8 mouse cellular contexts compared by ENCODE assay signal in genomic region chr6:113306322-113306985, GRCm38 (mm10). TPM values are rescaled to one million over a fixed set of nuclear protein-coding genes. Genes with fewer than 3 reads are reported as not detected.
DNase-seq lines count a peak whose midpoint lies in the region; ATAC-seq and TF ChIP-seq lines count a peak whose summit lies in the region.

No protein-coding gene starts in this region.

- peak overlapping the region; percentile 71 to 97 for H3K4me3 ChIP-seq in MEL (ENCODE audit: control insufficient read depth in 1 of 2, insufficient read depth in 1 of 2, low read depth in 2 of 2, low read length in 2 of 2)
- peak overlapping the region; percentile 88 for H3K4me3 ChIP-seq in cerebellum, adult 2 months (replicated peaks; ENCODE audit: insufficient read depth, low read depth, low read length)
- H3K4me3 ChIP-seq in forebrain, postnatal 0 days (ENCODE audit: low read depth, low read length) = peak overlapping the region; percentile 92
- H3K4me3 ChIP-seq in lung, embryonic 15.5 days = peak overlapping the region; percentile 94

- H3K27me3 ChIP-seq in MEL (ENCODE audit: control insufficient read depth in 1 of 2, insufficient read depth in 2 of 2, low read length in 2 of 2) = no peaks in the 10 kb centered on the region
- H3K27me3 ChIP-seq in cerebellum, adult 2 months (ENCODE audit: control insufficient read depth, insufficient read depth, low read length) = no peaks in the 10 kb centered on the region
- H3K27me3 ChIP-seq in forebrain, postnatal 0 days (ENCODE audit: insufficient read depth, low read length) = no peaks in the 10 kb centered on the region
- no peaks in the 10 kb centered on the region for H3K27me3 ChIP-seq in lung, embryonic 15.5 days

- H3K27ac ChIP-seq in MEL (ENCODE audit: control insufficient read depth, low read depth, low read length) = peak overlapping the region; percentile 99
- peak overlapping the region; percentile 99 for H3K27ac ChIP-seq in cerebellum, adult 2 months (ENCODE audit: insufficient read depth, low read length)
- peak overlapping the region; percentile 97 for H3K27ac ChIP-seq in forebrain, postnatal 0 days (ENCODE audit: low read depth, low read length)
- H3K27ac ChIP-seq in lung, embryonic 15.5 days = peak overlapping the region; percentile 96

- H3K4me2 ChIP-seq in forebrain, postnatal 0 days (ENCODE audit: low read depth) = peak overlapping the region; percentile 97
- peak overlapping the region; percentile 91 for H3K4me2 ChIP-seq in lung, embryonic 15.5 days

- H3K79me2 ChIP-seq in MEL (ENCODE audit: control insufficient read depth, insufficient read depth, low read length, poor library complexity) = peaks cover 35% of the 10 kb centered on the region

- H3K9me3 ChIP-seq in MEL (replicated peaks; ENCODE audit: insufficient read depth, low read length) = no peaks in the 10 kb centered on the region
- H3K9me3 ChIP-seq in forebrain, postnatal 0 days (ENCODE audit: low read length) = no peaks in the 10 kb centered on the region
- H3K9me3 ChIP-seq in lung, embryonic 15.5 days = no peaks in the 10 kb centered on the region

- WGBS in cerebellum, adult 2 months = under 1% methylated on average over 44 of the region's 50 CpGs
- WGBS in forebrain, postnatal 0 days = 1% methylated on average over 50 of the region's 50 CpGs
- under 1% methylated on average over 47 of the region's 50 CpGs for WGBS in lung, embryonic 15.5 days

- no peak for TF ChIP-seq RAD21 in MEL (IDR thresholded peaks at IDR 0.05; ENCODE audit: low read depth, low read length)

- H3K9ac ChIP-seq in MEL (ENCODE audit: control insufficient read depth, low read depth, low read length, poor library complexity, severe bottlenecking) = peak overlapping the region; percentile 99
- peak overlapping the region; percentile 95 for H3K9ac ChIP-seq in forebrain, postnatal 0 days
- H3K9ac ChIP-seq in lung, embryonic 15.5 days = peak overlapping the region; percentile 99

- DNase-seq in MEL (ENCODE audit: low read depth, low spot score) = peak; percentile 100
- peak; percentile 99 to 100 for DNase-seq in cerebellum, adult 2 months
- DNase-seq in forebrain, postnatal 0 days = peak; percentile 98
- DNase-seq in heart, postnatal 4 days = peak; percentile 100
- DNase-seq in layer of hippocampus, adult 8-10 months (ENCODE audit: low spot score in 2 of 2) = peak; percentile 99
- peak; percentile 100 for DNase-seq in ovary, adult 18-20 months (ENCODE audit: low spot score)
- peak; percentile 100 for DNase-seq in thymus, postnatal 0 days (ENCODE audit: low spot score)

- H3K4me1 ChIP-seq in MEL (ENCODE audit: control insufficient read depth in 1 of 2, insufficient read depth in 2 of 2, low read length in 2 of 2) = peaks cover 21 to 29% of the 10 kb centered on the region in 2 experiments
- peaks cover 11% of the 10 kb centered on the region for H3K4me1 ChIP-seq in cerebellum, adult 2 months (ENCODE audit: control insufficient read depth, insufficient read depth, low read length)
- peaks cover 12% of the 10 kb centered on the region for H3K4me1 ChIP-seq in forebrain, postnatal 0 days (ENCODE audit: insufficient read depth)
- peaks cover 19% of the 10 kb centered on the region for H3K4me1 ChIP-seq in lung, embryonic 15.5 days

- peak; percentile 96 for ATAC-seq in forebrain, postnatal 0 days
- ATAC-seq in lung, embryonic 15.5 days (ENCODE audit: borderline replicate concordance, extremely low read depth, low FRiP score, low TSS enrichment) = peak; percentile 98

- H3K36me3 ChIP-seq in MEL (ENCODE audit: control insufficient read depth in 1 of 2, insufficient read depth in 2 of 2, low read length in 2 of 2) = peaks cover 11 to 17% of the 10 kb centered on the region in 2 experiments
- H3K36me3 ChIP-seq in forebrain, postnatal 0 days (ENCODE audit: insufficient read depth) = peaks cover 14% of the 10 kb centered on the region; the same call in 1 of the 2 replicates
- H3K36me3 ChIP-seq in lung, embryonic 15.5 days = peaks cover 12% of the 10 kb centered on the region

- TF ChIP-seq CTCF in MEL (IDR thresholded peaks at IDR 0.05 in 2 of 3, conservative IDR thresholded peaks at IDR 0.05 in 1 of 3; ENCODE audit: control insufficient read depth in 1 of 3, insufficient read depth in 1 of 3, low read depth in 2 of 3, low read length in 3 of 3, poor library complexity in 1 of 3, severe bottlenecking in 1 of 3) = no peak
- no peak for TF ChIP-seq CTCF in cerebellum, adult 2 months (IDR thresholded peaks at IDR 0.05; ENCODE audit: borderline replicate concordance, insufficient read depth, low read depth, low read length)
- no peak for TF ChIP-seq CTCF in forebrain, postnatal 0 days (IDR thresholded peaks at IDR 0.05; ENCODE audit: low read depth)

- peak in 1 of 2 experiments; percentile 43; a peak in 1 of 4 replicates for TF ChIP-seq POLR2A in MEL (IDR thresholded peaks at IDR 0.05; ENCODE audit: control insufficient read depth in 1 of 2, insufficient read depth in 1 of 2, low read depth in 1 of 2, low read length in 2 of 2, poor library complexity in 1 of 2)
- no peak for TF ChIP-seq POLR2A in cerebellum, adult 2 months (IDR thresholded peaks at IDR 0.05; ENCODE audit: borderline replicate concordance, insufficient read depth, low read length)

- TF ChIP-seq EP300 in MEL (IDR thresholded peaks at IDR 0.05; ENCODE audit: low read depth in 1 of 2, low read length in 2 of 2) = no peak

TF ChIP-seq in MEL, 35 proteins besides CTCF, POLR2A, EP300 and RAD21 (continues in another document):
- peak; percentile 2; the same call in 1 of the 2 replicates for TF ChIP-seq SIN3A (IDR thresholded peaks at IDR 0.05; ENCODE audit: low read length)
- TF ChIP-seq KAT2A (conservative IDR thresholded peaks at IDR 0.05; ENCODE audit: low read depth, low read length) = no peak
- TF ChIP-seq MAFK (IDR thresholded peaks at IDR 0.05; ENCODE audit: borderline replicate concordance, low read depth, low read length) = no peak
- TF ChIP-seq E2F4 (IDR thresholded peaks at IDR 0.05; ENCODE audit: borderline replicate concordance, low read depth, low read length) = 0 out of 2 replicates have a peak, but pooled peaks have one; percentile 38
- no peak for TF ChIP-seq HCFC1 (IDR thresholded peaks at IDR 0.05; ENCODE audit: low read depth, low read length)
- no peak for TF ChIP-seq CHD1 (IDR thresholded peaks at IDR 0.05; ENCODE audit: low read depth, low read length)
- peak; percentile 76 for TF ChIP-seq ELF1 (IDR thresholded peaks at IDR 0.05; ENCODE audit: low read depth, low read length)
- TF ChIP-seq USF2 (IDR thresholded peaks at IDR 0.05; ENCODE audit: borderline replicate concordance in 1 of 2, insufficient read depth in 1 of 2, low read depth in 1 of 2, low read length in 2 of 2) = no peak

RNA-seq across cellular contexts. Expression of gene Brpf1, which starts 0.5 kb away (rescaled TPM):
- 29.8 and 32.6 TPM in 2 replicates for total RNA-seq in MEL (2012; rRNA removed)
- polyA plus RNA-seq in MEL (2012; ENCODE audit: insufficient read depth in 1 of 2, insufficient read length in 2 of 2, low read depth in 1 of 2, low replicate concordance in 2 of 2, missing spikeins in 1 of 2) = 10 to 100 TPM; 44.9 to 46.8 TPM
- polyA plus RNA-seq in cerebellum, adult 2 months (2012; rRNA removed) = 48.1 and 53.4 TPM in 2 replicates
- 27.5 and 30.7 TPM in 2 replicates for total RNA-seq in forebrain, postnatal 0 days (2014; rRNA removed)
- polyA plus RNA-seq in forebrain, postnatal 0 days (2015; fragmentation: Nextera tagmentation; extraction: Ambion mirVana) = 9.8 and 10.9 TPM in 2 replicates
- total RNA-seq in heart, postnatal 4 days (2021) = 10 to 100 TPM; 21.8 to 23.8 TPM
- 10 to 100 TPM; 36.8 to 40.5 (median 38.4) TPM for total RNA-seq in layer of hippocampus, adult 8-10 months (2022)
- 17.0 and 18.3 TPM in 2 replicates for polyA plus RNA-seq in lung, embryonic 15.5 days (2015; fragmentation: Nextera tagmentation; extraction: Ambion mirVana)
- polyA plus RNA-seq in thymus, postnatal 0 days (2015; fragmentation: Nextera tagmentation; extraction: Ambion mirVana) = 19.8 and 20.5 TPM in 2 replicates

RNA-seq across cellular contexts. Expression of gene Ogg1, which starts 20.3 kb away (rescaled TPM):
- total RNA-seq in MEL (2012; rRNA removed) = 8.7 and 9.2 TPM in 2 replicates
- 10 to 100 TPM in 1 of 2 experiments, not detected in 1; 20.0 TPM for polyA plus RNA-seq in MEL (2012; ENCODE audit: insufficient read depth in 1 of 2, insufficient read length in 2 of 2, low read depth in 1 of 2, low replicate concordance in 2 of 2, missing spikeins in 1 of 2)
- polyA plus RNA-seq in cerebellum, adult 2 months (2012; rRNA removed) = 11.0 and 11.6 TPM in 2 replicates
- total RNA-seq in forebrain, postnatal 0 days (2014; rRNA removed) = 11.9 and 13.5 TPM in 2 replicates
- 10.1 and 10.5 TPM in 2 replicates for polyA plus RNA-seq in forebrain, postnatal 0 days (2015; fragmentation: Nextera tagmentation; extraction: Ambion mirVana)
- 1 to 10 TPM; 5.2 to 6.2 TPM for total RNA-seq in heart, postnatal 4 days (2021)
- 10 to 100 TPM in 2 of 4 experiments, 1 to 10 TPM in 2; 7.6 to 11.1 (median 9.4) TPM for total RNA-seq in layer of hippocampus, adult 8-10 months (2022)
- polyA plus RNA-seq in lung, embryonic 15.5 days (2015; fragmentation: Nextera tagmentation; extraction: Ambion mirVana) = 16.5 and 17.7 TPM in 2 replicates
- 14.1 and 14.3 TPM in 2 replicates for polyA plus RNA-seq in thymus, postnatal 0 days (2015; fragmentation: Nextera tagmentation; extraction: Ambion mirVana)

RNA-seq across cellular contexts. Expression of gene Cpne9, which starts 24.3 kb away (rescaled TPM):
- total RNA-seq in MEL (2012; rRNA removed) = 0.72 and 1.6 TPM in 2 replicates
- polyA plus RNA-seq in MEL (2012; ENCODE audit: insufficient read depth in 1 of 2, insufficient read length in 2 of 2, low read depth in 1 of 2, low replicate concordance in 2 of 2, missing spikeins in 1 of 2) = 1 to 10 TPM in 1 of 2 experiments, not detected in 1; 1.3 TPM
- 105 and 114 TPM in 2 replicates for polyA plus RNA-seq in cerebellum, adult 2 months (2012; rRNA removed)
- 0.54 and 4.0 TPM in 2 replicates for total RNA-seq in forebrain, postnatal 0 days (2014; rRNA removed)
- polyA plus RNA-seq in forebrain, postnatal 0 days (2015; fragmentation: Nextera tagmentation; extraction: Ambion mirVana) = 1.9 and 4.1 TPM in 2 replicates
- total RNA-seq in heart, postnatal 4 days (2021) = not detected
- total RNA-seq in layer of hippocampus, adult 8-10 months (2022) = 10 to 100 TPM; 19.5 to 24.2 (median 19.9) TPM
- 0.05 TPM in 1 of 2 replicates, not detected in the other for polyA plus RNA-seq in lung, embryonic 15.5 days (2015; fragmentation: Nextera tagmentation; extraction: Ambion mirVana)
- polyA plus RNA-seq in thymus, postnatal 0 days (2015; fragmentation: Nextera tagmentation; extraction: Ambion mirVana) = 0.14 and 0.48 TPM in 2 replicates

RNA-seq across cellular contexts. Expression of gene Camk1, which starts 37.3 kb away (rescaled TPM):
- total RNA-seq in MEL (2012; rRNA removed) = 5.3 and 7.9 TPM in 2 replicates
- polyA plus RNA-seq in MEL (2012; ENCODE audit: insufficient read depth in 1 of 2, insufficient read length in 2 of 2, low read depth in 1 of 2, low replicate concordance in 2 of 2, missing spikeins in 1 of 2) = 10 to 100 TPM in 1 of 2 experiments, not detected in 1; 13.3 TPM
- polyA plus RNA-seq in cerebellum, adult 2 months (2012; rRNA removed) = 93.0 and 94.8 TPM in 2 replicates
- 119 and 131 TPM in 2 replicates for total RNA-seq in forebrain, postnatal 0 days (2014; rRNA removed)
- 107 and 118 TPM in 2 replicates for polyA plus RNA-seq in forebrain, postnatal 0 days (2015; fragmentation: Nextera tagmentation; extraction: Ambion mirVana)
- total RNA-seq in heart, postnatal 4 days (2021) = 10 to 100 TPM; 73.5 to 73.7 TPM
- 10 to 100 TPM; 57.2 to 74.1 (median 63.7) TPM for total RNA-seq in layer of hippocampus, adult 8-10 months (2022)
- polyA plus RNA-seq in lung, embryonic 15.5 days (2015; fragmentation: Nextera tagmentation; extraction: Ambion mirVana) = 110 and 115 TPM in 2 replicates
- polyA plus RNA-seq in thymus, postnatal 0 days (2015; fragmentation: Nextera tagmentation; extraction: Ambion mirVana) = 10.9 and 12.7 TPM in 2 replicates

Comparison
In these comparisons a context has a peak if more than half of its experiments do, and no peak if none do; other contexts are left out.
1. Peak in every context shown above with its lines: DNase-seq, ATAC-seq, H3K4me3 ChIP-seq and H3K27ac ChIP-seq.
2. RNA of gene Cpne9, which starts 24.3 kb away (polyA plus RNA-seq): 105 to 114 TPM in cerebellum, adult 2 months; 1.9 to 4.1 TPM in forebrain, postnatal 0 days, 1.3 TPM in MEL, 0.14 to 0.48 TPM in thymus, postnatal 0 days and 0.05 TPM in lung, embryonic 15.5 days; every median in the first group is over 10 times any median in the second.